Mouse (Mus musculus) adrenal gland, postnatal 36 days (tissue): ENCODE results near the gene Cap2. TPM values are rescaled to one million over a fixed set of nuclear protein-coding genes. Genes with fewer than 3 reads are reported as not detected.

ENCODE experiments used
- DNase-seq, 2 experiments: peaks; one replicate each; pipeline ENCODE4 v3.0.0; 2021; ENCODE audit warnings: mixed read lengths in 1 of 2
- total RNA-seq, 2 experiments: library from RNA; stranded (reverse); gene quantifications; 2 replicates each; pipeline ENCODE4 v1.2.3; 2021

Gene Cap2
- total RNA-seq, 2 experiments from 2014 or later, result 3.4 to 4.5 TPM

- no peak for DNase-seq
Observed at GRCm38 (mm10) chr13:46565913-46566312, 64.3 kb downstream of the Cap2 start.

- no peak for DNase-seq
Observed at GRCm38 (mm10) chr13:46569469-46569868, 67.8 kb downstream of the Cap2 start.

DNA sequence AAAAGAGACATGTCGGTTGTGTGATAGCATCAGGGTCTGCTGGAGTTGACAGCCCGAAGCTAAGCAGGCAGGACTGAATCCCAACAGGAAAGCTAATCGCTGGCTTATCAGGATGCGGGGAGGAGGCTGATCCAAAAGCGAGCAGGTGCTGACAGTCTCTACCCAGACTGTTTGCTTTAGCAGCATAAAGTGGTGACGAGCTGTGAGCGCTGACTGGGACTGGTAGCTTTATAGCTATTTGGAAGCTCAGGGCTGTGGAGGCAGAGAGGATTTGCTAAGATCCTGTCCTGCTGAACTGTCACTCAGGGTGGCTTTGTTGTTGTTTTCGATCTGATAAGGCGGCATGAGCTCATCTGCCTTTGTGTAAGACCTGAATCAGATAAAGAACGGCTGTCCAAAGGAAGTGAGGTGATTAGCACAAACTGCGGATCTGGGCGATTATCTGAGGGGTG, 69.5 kb downstream of the Cap2 start:
- peak in 1 of 2 experiments; percentile 6 for DNase-seq

GRCm38 (mm10) chr13:46571961-46572647, 70.5 kb downstream of the Cap2 start:
- peak; percentile 4 to 31 for DNase-seq

GRCm38 (mm10) chr13:46572648-46573163, 71.1 kb downstream of the Cap2 start:
- no peak for DNase-seq

- DNase-seq, result no peak
Observed at GRCm38 (mm10) chr13:46574201-46574600, 72.6 kb downstream of the Cap2 start.

DNA sequence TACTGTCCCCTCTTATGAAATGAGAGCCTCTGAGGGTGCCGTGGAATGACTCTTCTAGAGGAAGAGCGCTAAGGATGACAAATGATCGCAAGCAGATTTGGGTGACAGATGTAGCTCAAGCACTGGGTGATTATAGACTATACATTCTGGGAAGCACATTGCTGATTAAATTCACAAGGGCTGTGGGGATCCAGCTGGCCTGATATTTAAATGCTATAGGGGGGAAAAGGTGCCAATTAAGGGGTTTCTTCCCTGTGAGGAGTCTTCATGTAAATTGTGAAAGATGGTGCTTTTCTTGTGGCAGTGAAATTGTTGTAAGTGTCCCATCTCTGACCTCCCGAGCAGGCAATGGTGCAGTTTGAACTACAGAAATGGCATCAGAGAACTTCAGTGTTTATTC, 73.1 kb downstream of the Cap2 start:
- DNase-seq, result no peak

DNA sequence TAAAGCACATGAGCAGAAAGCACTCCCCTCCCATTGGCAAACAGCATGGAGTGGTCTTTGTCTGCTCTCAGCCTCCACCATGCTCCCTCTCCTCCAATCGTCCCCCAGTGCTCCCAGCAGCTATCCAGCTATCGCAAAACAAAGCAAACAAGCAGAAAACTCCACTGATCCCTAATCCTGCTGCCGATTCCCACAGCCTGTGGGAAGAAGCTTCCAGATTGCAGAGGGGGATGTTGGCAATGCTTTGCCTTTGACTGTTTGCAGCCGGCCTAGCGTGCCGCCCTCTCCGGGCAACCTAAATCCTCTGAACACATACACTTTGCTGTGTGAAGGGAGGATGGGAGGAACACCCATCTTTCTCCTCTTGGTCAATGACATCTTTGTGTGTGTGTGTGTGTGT, 83.2 kb downstream of the Cap2 start:
- no peak for DNase-seq

GRCm38 (mm10) chr13:46587717-46588289, 86.2 kb downstream of the Cap2 start:
- no peak for DNase-seq

DNA sequence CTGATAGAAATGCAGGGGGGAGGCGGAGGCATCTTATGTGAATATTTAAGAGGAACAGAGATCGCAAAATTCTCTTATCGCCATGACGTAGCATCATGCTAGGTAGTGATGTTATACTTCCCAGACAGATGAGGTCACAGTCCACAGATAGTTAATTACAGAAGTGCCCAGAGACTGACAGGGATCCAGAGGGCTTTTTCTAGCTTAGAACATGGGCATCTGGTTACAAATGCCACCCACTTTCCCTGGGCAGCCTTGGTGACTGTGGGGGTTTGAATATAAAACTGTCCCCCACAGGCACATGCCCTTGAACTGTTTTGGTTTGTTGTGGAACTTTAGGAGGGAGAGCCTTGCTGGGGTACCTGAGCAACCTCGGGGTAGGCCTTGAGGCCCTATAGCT, 87.0 kb downstream of the Cap2 start:
- no peak for DNase-seq

- no peak for DNase-seq
Observed at GRCm38 (mm10) chr13:46590885-46591284, 89.2 kb downstream of the Cap2 start.

GRCm38 (mm10) chr13:46600694-46601093, 99.0 kb downstream of the Cap2 start:
- DNase-seq, result no peak

- peak in 1 of 2 experiments; percentile 15 for DNase-seq
Observed at GRCm38 (mm10) chr13:46601386-46601785, 99.7 kb downstream of the Cap2 start.

GRCm38 (mm10) chr13:46602674-46603073, 101.0 kb downstream of the Cap2 start:
- DNase-seq, result no peak

- no peak for DNase-seq
Observed at GRCm38 (mm10) chr13:46611033-46611432, 109.4 kb downstream of the Cap2 start.

GRCm38 (mm10) chr13:46613694-46614272, 112.1 kb downstream of the Cap2 start:
- DNase-seq, result no peak

GRCm38 (mm10) chr13:46616673-46617362, 115.2 kb downstream of the Cap2 start:
- DNase-seq, result peak in 1 of 2 experiments; percentile 24

GRCm38 (mm10) chr13:46619633-46620032, 118.0 kb downstream of the Cap2 start:
- DNase-seq, result no peak

- no peak for DNase-seq
Observed at GRCm38 (mm10) chr13:46620964-46621757, 119.5 kb downstream of the Cap2 start.

DNA sequence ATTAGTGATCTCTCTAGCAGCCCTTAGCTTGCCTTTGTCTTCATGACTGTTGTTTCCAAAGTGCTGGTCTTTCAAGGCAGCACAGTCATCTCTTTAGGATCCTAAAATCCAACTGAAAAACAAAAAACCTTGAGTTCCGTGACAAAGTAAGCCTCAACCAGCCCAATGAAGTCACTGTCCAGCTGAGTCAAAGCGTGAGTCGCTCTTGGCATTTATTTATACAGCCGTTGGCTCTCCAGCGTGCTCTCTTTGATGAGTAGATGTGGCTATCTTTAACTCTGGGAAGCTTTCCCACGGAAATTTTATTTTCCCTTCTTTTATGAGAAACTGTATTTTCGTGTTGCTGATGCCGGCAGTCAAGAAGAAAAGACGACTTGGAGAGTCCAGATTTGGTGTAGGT, 125.0 kb downstream of the Cap2 start:
- peak; percentile 48 to 54 for DNase-seq

GRCm38 (mm10) chr13:46627841-46628240, 126.2 kb downstream of the Cap2 start:
- DNase-seq, result no peak

DNA sequence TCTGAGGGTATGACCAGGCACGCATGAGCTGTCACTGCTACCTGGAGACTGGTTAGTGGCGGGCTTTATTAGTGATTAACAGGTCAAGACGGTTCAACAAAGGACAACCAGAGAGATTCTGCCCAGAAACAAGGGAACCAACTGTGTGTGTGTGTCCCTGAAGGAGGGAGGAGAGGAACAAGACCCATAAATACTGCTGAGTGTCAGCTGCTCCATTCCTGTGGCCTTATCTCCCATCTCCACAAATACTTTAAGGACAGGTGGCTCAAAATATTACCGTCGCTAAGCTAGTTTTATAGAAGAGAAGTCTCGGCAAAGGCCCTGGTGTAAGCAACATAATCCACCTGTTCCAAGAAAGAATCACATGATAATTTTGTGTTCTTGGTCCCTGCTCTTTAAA, 127.7 kb downstream of the Cap2 start:
- DNase-seq, result no peak
